Mouse (Mus musculus): Measurements from ENCODE around the gene Mus81.
A peak's percentile ranks its signal among the peaks of the same experiment; 100 is the strongest.
"Not testable (repeated sequence)": the region's sequence is repeated elsewhere in the genome, so short reads cannot be mapped to it uniquely, and the experiment has no call there.

Gene Mus81

GRCm38 (mm10) chr19:5490898-5491708, 2.9 kb upstream of the Mus81 start:
- peak; percentile 86 for DNase-seq

DNA sequence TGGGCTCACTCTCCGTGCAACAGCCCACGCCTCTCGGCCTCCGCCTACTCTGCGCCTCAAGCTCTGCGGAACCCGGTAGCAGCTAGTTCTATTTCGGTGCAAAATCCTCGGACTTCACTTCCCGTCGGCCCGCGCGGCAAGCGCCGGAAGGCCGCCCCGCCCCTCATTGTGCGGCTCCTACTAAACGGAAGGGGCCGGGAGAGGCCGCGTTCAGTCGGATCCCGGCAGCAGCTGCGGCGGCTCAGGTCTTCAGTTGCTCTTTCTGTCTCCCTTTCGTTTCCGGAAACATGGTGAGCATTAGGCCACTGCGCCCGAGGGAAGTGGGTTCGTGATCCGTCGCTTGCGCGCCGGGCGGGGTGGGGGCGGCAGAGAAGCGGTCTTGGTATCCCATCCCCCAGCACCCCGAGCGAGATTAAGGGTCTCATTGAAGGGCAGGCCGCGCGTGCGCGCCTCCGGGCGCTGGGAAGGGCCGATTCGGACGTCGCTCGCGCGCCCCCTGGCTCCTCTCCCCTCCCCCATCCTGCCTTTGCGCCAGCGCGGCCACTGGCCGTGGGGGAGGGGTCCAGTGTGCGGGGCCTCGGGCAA, 2.2 kb upstream of the Mus81 start, which contains the start of gene Cfl1:
Gene Cfl1 (plus strand): TSS at position 143 of the 585 bp plus-strand sequence.
- peak; percentile 94 for DNase-seq

DNA sequence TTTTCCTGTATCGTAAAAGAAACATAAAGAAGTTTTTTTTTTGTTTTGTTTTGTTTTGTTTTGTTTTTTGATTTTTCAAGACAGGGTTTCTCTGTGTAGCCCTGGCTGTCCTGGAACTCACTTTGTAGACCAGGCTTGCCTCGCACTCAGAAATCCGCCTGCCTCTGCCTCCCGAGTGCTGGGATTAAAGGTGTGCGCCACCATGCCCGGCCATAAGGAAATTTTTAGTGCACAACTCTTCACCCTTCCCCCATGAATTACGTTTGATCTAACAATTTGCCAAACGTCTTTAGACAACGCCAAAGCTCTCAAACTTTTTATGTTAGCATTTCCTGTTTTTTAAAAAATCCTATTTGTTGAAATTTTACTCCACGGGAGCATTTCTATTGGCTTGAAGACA, 1.5 kb upstream of the Mus81 start:
- DNase-seq, result not testable (repeated sequence)

DNA sequence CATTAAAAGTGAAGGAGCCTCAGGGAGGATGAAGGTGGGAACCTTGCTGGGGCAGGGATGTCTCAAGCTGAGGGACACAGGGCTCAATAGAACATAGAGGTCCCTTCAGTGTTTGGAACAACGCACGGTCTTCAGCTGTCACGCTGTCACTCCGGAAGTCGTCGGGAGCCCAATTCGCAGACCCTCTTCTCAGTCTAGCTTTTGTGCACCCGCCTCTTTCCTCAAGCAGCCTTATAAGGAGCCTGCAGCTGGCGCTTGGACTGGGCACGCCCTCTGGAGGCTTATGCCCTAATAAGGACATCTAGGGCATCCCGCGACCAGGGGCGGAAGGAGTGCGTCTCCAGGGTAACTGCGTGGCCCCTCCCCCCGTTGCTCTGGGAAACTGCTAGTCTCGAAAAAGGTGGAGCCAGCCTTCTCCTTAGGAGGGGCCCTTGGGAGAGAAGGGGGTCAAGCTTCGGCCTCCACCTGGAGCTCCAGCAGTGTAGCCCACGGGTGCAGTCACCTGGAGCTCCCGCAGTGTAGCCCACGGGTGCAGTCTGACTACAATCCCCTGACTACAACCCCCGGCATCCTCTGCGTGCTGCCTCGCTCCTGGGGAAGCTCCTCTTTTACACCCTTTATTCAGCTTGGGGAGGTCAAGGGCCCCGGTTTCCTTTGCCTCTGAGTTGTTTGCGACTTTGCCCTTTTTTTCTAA, 823 bp upstream of the Mus81 start:
- peak; percentile 96 for DNase-seq

GRCm38 (mm10) chr19:5486771-5487170, 1.4 kb downstream of the Mus81 start:
- DNase-seq, result peak; percentile 66

- peak; percentile 88 for DNase-seq
Observed at GRCm38 (mm10) chr19:5486286-5486685, 1.9 kb downstream of the Mus81 start.

DNA sequence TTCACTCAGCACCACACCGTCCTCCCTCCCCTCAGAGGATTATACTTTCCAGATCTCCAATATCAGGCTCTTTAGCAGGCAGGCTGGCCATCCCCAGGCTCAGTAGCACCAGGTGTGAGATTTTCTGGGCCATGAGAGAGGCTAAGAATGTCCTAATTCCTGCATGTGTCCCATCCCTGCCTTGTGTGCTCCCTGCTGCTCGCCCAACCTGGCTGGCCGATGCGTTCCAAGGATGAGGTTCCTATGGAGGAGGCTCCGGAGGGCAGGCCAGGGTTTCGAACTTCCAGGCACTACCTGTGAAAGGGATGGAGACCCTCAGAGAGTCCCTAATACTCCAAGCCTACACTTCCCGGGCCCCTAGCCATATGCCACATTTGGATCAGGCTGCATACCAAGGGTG, 2.4 kb downstream of the Mus81 start:
- peak; percentile 92 for DNase-seq

DNA sequence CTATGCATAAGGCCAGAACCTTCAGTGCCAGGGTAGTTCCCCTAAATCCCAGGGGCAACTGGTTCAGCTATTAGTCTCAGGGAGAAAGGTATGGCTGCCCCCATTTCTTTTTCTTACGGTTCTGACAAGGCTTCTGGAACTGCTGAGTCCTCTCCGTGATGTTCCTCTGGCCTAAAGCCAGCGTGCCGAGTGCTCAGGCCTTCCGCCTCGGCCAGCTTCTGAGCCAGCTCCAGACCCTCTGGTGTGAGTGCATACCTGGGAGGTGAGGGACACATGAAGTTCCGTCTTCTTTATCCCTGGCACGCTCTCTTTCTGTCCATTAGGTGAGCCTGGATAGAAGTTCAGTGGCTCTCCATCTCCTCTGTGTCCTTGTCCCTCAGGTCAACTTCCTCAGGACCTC, 2.8 kb downstream of the Mus81 start:
- DNase-seq, result peak; percentile 81

DNA sequence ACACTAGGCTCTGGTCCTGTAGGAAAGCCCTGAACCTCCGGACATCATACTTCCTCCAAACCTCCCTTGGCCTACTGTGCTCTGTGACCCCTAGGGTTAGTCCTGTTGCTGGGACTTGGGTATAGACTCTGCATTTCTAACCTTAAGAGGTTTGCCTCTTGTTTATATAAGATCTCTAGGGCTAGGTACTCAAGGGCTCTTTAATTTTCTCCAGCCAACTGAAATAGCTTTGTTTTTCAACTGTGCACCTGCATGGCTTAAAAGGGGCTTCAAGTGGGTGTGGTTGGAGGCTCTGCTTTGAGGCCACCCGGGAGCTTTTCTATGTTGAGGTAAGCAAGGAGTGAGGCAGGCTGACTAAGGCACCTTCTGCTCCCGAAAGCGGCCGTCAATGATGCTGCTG, 3.7 kb downstream of the Mus81 start:
- DNase-seq, result no peak

DNA sequence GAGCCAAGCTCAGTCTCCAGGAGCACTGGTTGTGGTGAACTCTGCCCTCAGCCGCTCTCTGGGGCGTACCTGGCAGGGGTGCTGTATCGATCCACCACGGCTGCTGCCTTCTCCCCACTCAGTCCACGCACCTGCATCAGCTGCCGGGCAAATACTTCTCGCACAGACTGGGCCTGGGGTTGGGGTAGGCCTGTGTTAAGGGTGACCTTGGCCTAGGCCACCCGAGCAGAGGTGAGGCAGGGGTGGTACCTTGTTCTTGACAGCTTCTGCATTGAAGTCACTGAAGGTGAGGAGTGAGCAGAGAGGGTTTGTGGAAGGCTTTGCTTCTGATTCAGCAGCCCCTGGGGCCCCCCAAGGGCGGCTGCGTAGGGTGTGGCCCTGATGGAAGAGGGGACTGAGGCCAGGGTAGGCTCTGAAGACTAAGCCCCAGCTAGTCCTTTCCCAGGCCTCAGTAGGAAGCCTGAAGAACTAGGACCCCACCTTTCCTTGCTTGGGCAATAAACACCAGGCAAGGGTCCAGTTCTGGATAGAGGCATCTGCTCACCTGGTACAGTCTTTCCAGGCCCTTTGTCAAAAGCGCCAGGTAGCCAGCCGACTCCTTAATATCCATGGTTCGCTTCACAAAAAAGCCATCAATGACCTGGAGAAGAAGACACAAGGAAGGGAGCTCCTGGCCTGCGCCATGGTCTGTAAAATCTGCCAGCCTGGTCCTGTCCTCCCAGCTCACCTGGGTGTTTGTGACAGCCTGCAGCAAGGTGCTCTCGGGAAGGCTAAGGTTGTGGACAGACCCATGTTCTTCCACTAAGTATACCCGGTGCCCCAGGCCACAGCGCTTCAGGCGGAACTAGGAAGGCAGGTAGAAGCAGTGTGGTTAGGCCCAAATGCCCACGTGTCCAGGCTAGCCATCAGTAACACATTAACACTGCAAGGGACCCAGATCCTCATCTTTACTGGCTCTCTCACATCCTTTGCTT, 4.5 kb downstream of the Mus81 start:
- peak; percentile 64 for DNase-seq

DNA sequence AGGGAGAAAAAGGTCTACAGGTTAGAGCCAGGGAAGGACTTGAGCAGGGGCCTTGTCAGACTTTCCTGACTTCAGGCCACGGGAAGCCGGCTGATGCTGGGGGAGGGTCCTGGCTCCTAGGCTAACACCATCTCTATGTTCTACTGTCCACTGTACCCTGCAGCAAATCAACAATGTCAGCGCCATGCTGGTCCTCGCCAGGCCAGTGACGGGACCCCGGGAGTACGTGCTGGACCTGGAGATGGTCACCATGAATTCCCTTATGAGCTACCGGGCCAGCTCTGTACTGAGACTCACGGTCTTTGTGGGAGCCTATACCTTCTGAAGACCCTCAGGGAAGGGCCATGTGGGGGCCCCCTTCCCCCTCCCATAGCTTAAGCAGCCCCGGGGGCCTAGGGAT, 6.8 kb downstream of the Mus81 start:
- DNase-seq, result peak; percentile 45

GRCm38 (mm10) chr19:5480016-5480415, 8.2 kb downstream of the Mus81 start:
- peak; percentile 54 for DNase-seq

DNA sequence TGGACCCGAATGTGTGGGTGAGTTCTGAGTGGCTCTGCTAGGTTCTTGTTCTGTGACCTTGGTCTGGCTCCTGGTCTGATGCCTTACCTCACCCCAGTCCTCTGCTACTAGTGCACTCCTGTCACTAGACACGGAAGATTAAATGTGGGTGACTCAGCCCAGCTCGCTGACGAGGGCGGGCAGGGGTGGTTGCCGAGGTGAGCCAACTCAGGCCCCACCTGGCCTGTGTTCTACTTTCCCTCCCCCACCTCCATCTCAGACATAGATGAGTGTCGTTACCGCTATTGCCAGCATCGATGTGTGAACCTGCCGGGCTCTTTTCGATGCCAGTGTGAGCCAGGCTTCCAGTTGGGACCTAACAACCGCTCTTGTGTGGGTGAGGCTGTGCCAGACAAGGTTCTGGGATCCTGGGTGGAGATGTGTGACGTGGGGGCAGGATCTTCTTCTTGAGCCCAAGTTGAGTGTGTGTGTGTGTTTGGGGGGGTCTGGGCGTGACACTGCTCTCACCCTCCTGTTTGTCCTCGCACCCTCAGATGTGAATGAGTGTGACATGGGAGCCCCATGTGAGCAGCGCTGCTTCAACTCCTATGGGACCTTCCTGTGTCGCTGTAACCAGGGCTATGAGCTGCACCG, 10.4 kb downstream of the Mus81 start:
- peak; percentile 56 for DNase-seq

DNA sequence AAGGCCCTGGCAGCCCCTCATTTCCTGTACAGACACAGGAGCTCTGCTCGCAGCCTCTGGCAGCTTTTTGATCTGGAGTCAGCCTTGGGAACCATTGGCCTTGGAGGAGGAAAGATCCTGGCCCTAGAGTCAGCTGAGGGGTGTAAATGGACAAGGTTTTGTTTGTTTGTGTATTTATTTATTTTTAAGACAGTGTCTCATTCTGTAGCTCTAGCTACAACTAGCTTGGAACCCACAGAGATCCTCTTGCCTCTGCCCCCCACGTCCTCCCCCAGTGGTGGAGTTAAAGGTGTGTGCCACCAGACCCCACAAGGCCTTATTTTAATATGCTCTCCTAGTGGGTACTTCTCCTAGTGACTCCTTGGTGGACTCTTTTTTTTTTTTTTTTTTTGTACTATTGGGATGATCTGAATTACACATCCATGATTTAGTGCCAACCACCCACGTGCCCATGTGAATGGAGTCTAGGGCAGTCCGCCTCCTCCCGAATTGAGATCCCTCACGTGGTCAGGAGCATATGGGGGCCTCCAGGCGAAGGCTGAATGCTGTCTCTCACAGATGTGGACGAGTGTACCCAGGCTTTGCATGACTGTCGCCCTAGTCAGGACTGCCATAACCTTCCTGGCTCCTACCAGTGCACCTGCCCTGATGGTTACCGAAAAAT, 11.1 kb downstream of the Mus81 start:
- peak; percentile 58 for DNase-seq

- peak; percentile 68 for DNase-seq
Observed at GRCm38 (mm10) chr19:5475069-5475714, 13.0 kb downstream of the Mus81 start.

DNA sequence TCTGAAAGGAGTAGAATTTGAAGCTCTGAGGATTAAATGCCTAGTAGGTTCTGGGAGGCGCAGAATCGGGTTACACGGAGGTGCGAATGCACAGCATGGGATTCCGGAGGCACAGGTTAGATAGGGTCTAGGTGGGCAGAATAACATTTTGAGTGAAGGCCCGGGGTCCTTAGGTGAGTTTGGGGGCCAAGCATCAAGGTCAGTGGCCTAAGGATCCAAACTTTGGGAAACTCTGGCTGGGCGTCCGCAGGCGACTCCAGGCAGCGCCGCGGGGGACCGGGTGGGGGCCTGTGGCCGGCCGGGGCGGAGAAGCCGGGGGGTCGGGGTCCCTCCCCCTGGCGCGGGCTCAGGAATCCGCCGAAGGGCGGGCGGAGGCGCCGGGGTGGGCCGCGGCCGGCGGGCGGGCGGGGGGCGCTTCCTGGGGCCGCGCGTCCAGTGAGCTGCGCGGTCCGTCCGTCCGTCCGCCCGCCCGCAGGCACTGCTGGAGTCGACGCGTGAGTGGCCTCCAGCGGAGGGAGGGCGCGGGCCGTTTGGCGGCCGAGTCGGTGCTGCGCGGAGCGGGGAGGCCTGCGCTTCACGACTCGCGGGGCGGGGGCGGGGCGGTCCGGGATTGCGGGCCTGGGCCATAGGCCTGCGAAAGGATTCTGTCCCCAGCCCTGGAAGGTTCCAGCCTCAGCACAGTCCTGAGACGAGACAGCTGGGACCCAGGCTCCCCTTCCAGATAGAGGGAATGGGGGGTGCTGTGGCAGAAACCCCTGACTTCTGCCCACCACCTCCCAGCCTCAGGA, 13.7 kb downstream of the Mus81 start:
- no peak for DNase-seq

DNA sequence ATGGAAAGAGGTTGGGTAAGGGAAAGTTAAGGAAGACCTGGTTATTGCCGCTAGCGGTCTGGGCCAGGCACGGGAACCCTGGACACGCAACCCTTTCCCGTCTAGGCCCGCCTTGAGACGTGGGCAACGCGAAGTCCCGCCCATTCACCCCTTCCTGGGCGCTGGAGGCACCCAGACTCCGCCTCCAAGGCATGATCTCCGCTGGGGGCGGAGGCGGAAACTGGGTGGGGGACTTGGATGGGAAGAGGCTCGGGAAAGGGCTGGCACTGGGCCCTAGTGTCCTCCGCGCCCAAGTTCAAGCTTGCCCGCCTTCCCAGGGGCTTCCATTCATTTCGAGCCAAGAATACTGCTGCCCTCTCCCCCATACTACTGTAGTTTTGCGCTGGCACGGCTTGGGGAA, 14.5 kb downstream of the Mus81 start, which contains the start of gene Efemp2:
Gene Efemp2 (plus strand): TSS at position 235 of the 400 bp plus-strand sequence.
- DNase-seq, result peak; percentile 79

- no peak for DNase-seq
Observed at GRCm38 (mm10) chr19:5472857-5473256, 15.3 kb downstream of the Mus81 start.

GRCm38 (mm10) chr19:5471846-5472245, 16.4 kb downstream of the Mus81 start:
- no peak for DNase-seq

- no peak for DNase-seq
Observed at GRCm38 (mm10) chr19:5468374-5468773, 19.8 kb downstream of the Mus81 start, which contains the start of gene Ctsw. Ctsw (minus strand) TSS chr19:5468507.
